Mouse (Mus musculus): ENCODE measurements at regions not wholly inside any gene's neighbourhood (a gene's known extent, or its start where the extent isn't known, plus 50 kb on each side); places are given as distances from the start of the nearest gene placed in this dataset.

- TF ChIP-seq CTCF (IDR thresholded peaks at IDR 0.05; ENCODE audit: low read depth, low read length) (no peak), POLR2A (IDR thresholded peaks at IDR 0.05; ENCODE audit: extremely low read depth, insufficient read depth, low read length) (no peak)
Observed at GRCm38 (mm10) chr8:103938283-103939230, 162.9 kb upstream of the Cdh5 start.
